Comparison of ENCODE assay signal across 23 mouse cellular contexts in genomic region chr3:111735042-111735680, GRCm38 (mm10).
DNase-seq lines count a peak whose midpoint lies in the region; ATAC-seq and TF ChIP-seq lines count a peak whose summit lies in the region.
"Had no signal": no experiment of that assay in that cellular context is flagged by ENCODE, and none has a peak within 500 bp of the region (broad histone marks: within the 10 kb centered on the region; RNA-seq: fewer than 3 reads in every experiment).

No protein-coding gene starts in this region.

- no peaks in the 10 kb centered on the region for H3K36me3 ChIP-seq in hindbrain, embryonic 13.5 days
- H3K36me3 ChIP-seq in hindbrain, embryonic 14.5 days (replicated peaks; ENCODE audit: control insufficient read depth, insufficient read depth) = no peaks in the 10 kb centered on the region
- H3K36me3 ChIP-seq in midbrain, embryonic 14.5 days (ENCODE audit: control insufficient read depth, insufficient read depth, low read length) = no peaks in the 10 kb centered on the region
- H3K36me3 ChIP-seq in midbrain, postnatal 0 days (ENCODE audit: insufficient read depth, low read length) = no peaks in the 10 kb centered on the region
- no peaks in the 10 kb centered on the region for H3K36me3 ChIP-seq in midbrain, embryonic 15.5 days (replicated peaks)
- H3K36me3 ChIP-seq in stomach, postnatal 0 days (ENCODE audit: control insufficient read depth, insufficient read depth, low read length) = no peaks in the 10 kb centered on the region
- H3K36me3 ChIP-seq: forebrain, embryonic 10.5 days; G1E; heart, embryonic 10.5 days had no signal

- H3K4me2 ChIP-seq in hindbrain, embryonic 13.5 days = no peak overlapping the region
- no peak overlapping the region for H3K4me2 ChIP-seq in hindbrain, embryonic 14.5 days (replicated peaks)
- H3K4me2 ChIP-seq in midbrain, embryonic 14.5 days (ENCODE audit: low read length) = no peak overlapping the region
- H3K4me2 ChIP-seq in midbrain, postnatal 0 days (ENCODE audit: low read depth, low read length, poor library complexity, severe bottlenecking) = no peak overlapping the region
- H3K4me2 ChIP-seq in midbrain, embryonic 15.5 days = no peak overlapping the region
- H3K4me2 ChIP-seq in stomach, postnatal 0 days (replicated peaks; ENCODE audit: low read depth) = no peak overlapping the region
- H3K4me2 ChIP-seq: forebrain, embryonic 13.5 days had no signal

- no peak for TF ChIP-seq CTCF in midbrain, postnatal 0 days (IDR thresholded peaks at IDR 0.05)
- no peak for TF ChIP-seq CTCF in stomach, postnatal 0 days (IDR thresholded peaks at IDR 0.05; ENCODE audit: low read depth)

- no peaks in the 10 kb centered on the region for H3K27me3 ChIP-seq in hindbrain, embryonic 13.5 days
- H3K27me3 ChIP-seq in hindbrain, embryonic 14.5 days (ENCODE audit: control insufficient read depth, insufficient read depth, low read length) = no peaks in the 10 kb centered on the region
- H3K27me3 ChIP-seq in midbrain, embryonic 14.5 days (ENCODE audit: control insufficient read depth, insufficient read depth, low read length) = no peaks in the 10 kb centered on the region
- H3K27me3 ChIP-seq in midbrain, postnatal 0 days (ENCODE audit: insufficient read depth, low read length) = no peaks in the 10 kb centered on the region
- H3K27me3 ChIP-seq in midbrain, embryonic 15.5 days (replicated peaks) = no peaks in the 10 kb centered on the region
- no peaks in the 10 kb centered on the region for H3K27me3 ChIP-seq in stomach, postnatal 0 days (ENCODE audit: control insufficient read depth, insufficient read depth, low read length)
- H3K27me3 ChIP-seq: CH12.LX; forebrain, embryonic 13.5 days had no signal

- no peak for TF ChIP-seq EP300 in stomach, postnatal 0 days (optimal IDR thresholded peaks at IDR 0.05)

- H3K4me1 ChIP-seq in hindbrain, embryonic 13.5 days (replicated peaks) = no peaks in the 10 kb centered on the region
- H3K4me1 ChIP-seq in hindbrain, embryonic 14.5 days (replicated peaks; ENCODE audit: control insufficient read depth, insufficient read depth, low read length) = no peaks in the 10 kb centered on the region
- H3K4me1 ChIP-seq in midbrain, embryonic 14.5 days (ENCODE audit: control insufficient read depth, insufficient read depth, low read length) = no peaks in the 10 kb centered on the region
- no peaks in the 10 kb centered on the region for H3K4me1 ChIP-seq in midbrain, postnatal 0 days (ENCODE audit: insufficient read depth, low read length)
- no peaks in the 10 kb centered on the region for H3K4me1 ChIP-seq in midbrain, embryonic 15.5 days
- no peaks in the 10 kb centered on the region for H3K4me1 ChIP-seq in stomach, postnatal 0 days (replicated peaks; ENCODE audit: control insufficient read depth, insufficient read depth)
- H3K4me1 ChIP-seq: forebrain, embryonic 10.5 days; forebrain, embryonic 13.5 days; heart, embryonic 10.5 days had no signal

- no peaks in the 10 kb centered on the region for H3K9me3 ChIP-seq in hindbrain, embryonic 13.5 days
- no peaks in the 10 kb centered on the region for H3K9me3 ChIP-seq in hindbrain, embryonic 14.5 days (ENCODE audit: control insufficient read depth, low read length)
- no peaks in the 10 kb centered on the region for H3K9me3 ChIP-seq in midbrain, embryonic 14.5 days (ENCODE audit: control insufficient read depth, low read length)
- H3K9me3 ChIP-seq in midbrain, postnatal 0 days (ENCODE audit: low read length) = no peaks in the 10 kb centered on the region
- H3K9me3 ChIP-seq in midbrain, embryonic 15.5 days = no peaks in the 10 kb centered on the region
- no peaks in the 10 kb centered on the region for H3K9me3 ChIP-seq in stomach, postnatal 0 days (ENCODE audit: control insufficient read depth, low read length)
- H3K9me3 ChIP-seq: forebrain, embryonic 10.5 days; forebrain, embryonic 13.5 days; G1E; heart, embryonic 10.5 days had no signal

- ATAC-seq in hindbrain, embryonic 13.5 days (ENCODE audit: low FRiP score) = 0 out of 2 replicates have a peak, but pooled peaks have one; percentile 46
- no peak for ATAC-seq in hindbrain, embryonic 14.5 days (ENCODE audit: low FRiP score)
- peak; percentile 74; the same call in 1 of the 2 replicates for ATAC-seq in midbrain, embryonic 14.5 days (ENCODE audit: low FRiP score, low TSS enrichment)
- no peak for ATAC-seq in midbrain, postnatal 0 days (ENCODE audit: low FRiP score)
- peak; percentile 90 for ATAC-seq in midbrain, embryonic 15.5 days (replicated peaks)
- no peak for ATAC-seq in megakaryocyte-erythroid progenitor cell, adult 5-6 weeks (replicated peaks; ENCODE audit: low FRiP score, low TSS enrichment, poor library complexity, severe bottlenecking)
- ATAC-seq in stomach, postnatal 0 days (ENCODE audit: low FRiP score, low TSS enrichment) = no peak
- ATAC-seq: forebrain, embryonic 13.5 days; forebrain, embryonic 16.5 days; hindbrain, embryonic 16.5 days had no signal

- H3K27ac ChIP-seq in hindbrain, embryonic 13.5 days = no peak overlapping the region
- H3K27ac ChIP-seq in hindbrain, embryonic 14.5 days = no peak overlapping the region
- no peak overlapping the region for H3K27ac ChIP-seq in midbrain, embryonic 14.5 days (replicated peaks; ENCODE audit: low read depth, low read length)
- no peak overlapping the region for H3K27ac ChIP-seq in midbrain, postnatal 0 days (ENCODE audit: low read depth, low read length)
- H3K27ac ChIP-seq in midbrain, embryonic 15.5 days = no peak overlapping the region
- H3K27ac ChIP-seq in stomach, postnatal 0 days (replicated peaks) = no peak overlapping the region
- H3K27ac ChIP-seq: forebrain, embryonic 10.5 days; forebrain, embryonic 13.5 days; heart, adult 2 months; heart, embryonic 10.5 days had no signal

- H3K9ac ChIP-seq in hindbrain, embryonic 13.5 days = no peak overlapping the region
- no peak overlapping the region for H3K9ac ChIP-seq in hindbrain, embryonic 14.5 days
- H3K9ac ChIP-seq in midbrain, embryonic 14.5 days (replicated peaks; ENCODE audit: low read length) = no peak overlapping the region
- no peak overlapping the region for H3K9ac ChIP-seq in midbrain, postnatal 0 days (replicated peaks; ENCODE audit: low read length, poor library complexity, severe bottlenecking)
- no peak overlapping the region for H3K9ac ChIP-seq in midbrain, embryonic 15.5 days
- no peak overlapping the region for H3K9ac ChIP-seq in stomach, postnatal 0 days (ENCODE audit: low read length)
- H3K9ac ChIP-seq: forebrain, embryonic 13.5 days had no signal

- 80% methylated on average over 2 of the region's 2 CpGs for WGBS in hindbrain, embryonic 13.5 days
- 72% methylated on average over 2 of the region's 2 CpGs for whole genome bisulfite sequencing in hindbrain, embryonic 14.5 days
- 55% methylated on average over 2 of the region's 2 CpGs for WGBS in midbrain, embryonic 14.5 days
- 58% methylated on average over 2 of the region's 2 CpGs for WGBS in midbrain, postnatal 0 days
- WGBS in midbrain, embryonic 15.5 days = 49% methylated on average over 2 of the region's 2 CpGs
- 82% methylated on average over 2 of the region's 2 CpGs for WGBS in stomach, postnatal 0 days

- H3K4me3 ChIP-seq in hindbrain, embryonic 13.5 days = no peak overlapping the region
- H3K4me3 ChIP-seq in hindbrain, embryonic 14.5 days (replicated peaks; ENCODE audit: low read length) = no peak overlapping the region
- H3K4me3 ChIP-seq in midbrain, embryonic 14.5 days (replicated peaks; ENCODE audit: low read depth, low read length) = no peak overlapping the region
- no peak overlapping the region for H3K4me3 ChIP-seq in midbrain, postnatal 0 days (ENCODE audit: low read depth, low read length)
- H3K4me3 ChIP-seq in midbrain, embryonic 15.5 days = no peak overlapping the region
- H3K4me3 ChIP-seq in stomach, postnatal 0 days (ENCODE audit: low read depth, low read length) = no peak overlapping the region
- H3K4me3 ChIP-seq: forebrain, embryonic 10.5 days; forebrain, embryonic 13.5 days; heart, adult 2 months; heart, embryonic 10.5 days had no signal

- no peak for DNase-seq in hindbrain, embryonic 14.5 days (ENCODE audit: low spot score)
- DNase-seq in midbrain, embryonic 14.5 days = peak; percentile 74
- no peak for DNase-seq in midbrain, postnatal 0 days (ENCODE audit: low spot score)
- no peak for DNase-seq in stomach, postnatal 0 days (ENCODE audit: low spot score)
- DNase-seq: adrenal gland, adult 2 months; adrenal gland, postnatal 14 days; B cell, adult 2 months; cerebellum, adult 18-20 months; cerebellum, adult 9-10 months; cerebellum, postnatal 14 days; gastrocnemius, postnatal 10 days; gastrocnemius, postnatal 36 days; heart, adult 2 months had no signal

Comparison
In these comparisons a context has a peak if more than half of its experiments do, and no peak if none do; other contexts are left out.
1. ATAC-seq: peak in hindbrain, embryonic 13.5 days (single experiment), midbrain, embryonic 14.5 days (single experiment) and midbrain, embryonic 15.5 days (single experiment); none in hindbrain, embryonic 14.5 days (single experiment), midbrain, postnatal 0 days (single experiment), megakaryocyte-erythroid progenitor cell, adult 5-6 weeks (single experiment) and stomach, postnatal 0 days (single experiment).